Mouse (Mus musculus) retina, adult 2 months (tissue): ENCODE data around the gene Ap3s2.

Experiments used
- DNase-seq: peaks from one replicate; pipeline ENCODE4 v3.0.0-alpha.2; 2012; ENCODE audit warnings: low read depth, low spot score

Ap3s2 gene

GRCm38 (mm10) chr7:79920344-79920983 is at the start of gene Ap3s2:
Ap3s2 (minus strand) TSS chr7:79920649.
- DNase-seq: peak; percentile 83

GRCm38 (mm10) chr7:79968326-79968725 is 47.9 kb upstream of the Ap3s2 start:
- DNase-seq: no peak

GRCm38 (mm10) chr7:79961600-79961999 is 41.2 kb upstream of the Ap3s2 start:
- DNase-seq: no peak

GRCm38 (mm10) chr7:79956131-79956530 is 35.7 kb upstream of the Ap3s2 start:
- DNase-seq: no peak

GRCm38 (mm10) chr7:79954890-79955289 is 34.4 kb upstream of the Ap3s2 start:
- DNase-seq: no peak

GRCm38 (mm10) chr7:79951038-79951437 is 30.6 kb upstream of the Ap3s2 start:
- no peak for DNase-seq

- DNase-seq: no peak
These were observed 29.8 kb upstream of the Ap3s2 start for GRCm38 (mm10) chr7:79950236-79950635.

GRCm38 (mm10) chr7:79935511-79936205 is 15.2 kb upstream of the Ap3s2 start:
- DNase-seq: no peak

- DNase-seq: peak; percentile 44
These were observed 14.5 kb upstream of the Ap3s2 start, which contains the start of gene Arpin for GRCm38 (mm10) chr7:79934862-79935510. Arpin (minus strand) TSS chr7:79935359.

- DNase-seq: no peak
These were observed 14.0 kb upstream of the Ap3s2 start for GRCm38 (mm10) chr7:79934461-79934860.

GRCm38 (mm10) chr7:79928516-79929052 is 8.1 kb upstream of the Ap3s2 start:
- DNase-seq: no peak

- DNase-seq: no peak
These were observed 5.9 kb downstream of the Ap3s2 start for GRCm38 (mm10) chr7:79914556-79914955.

GRCm38 (mm10) chr7:79907356-79907755 is 13.1 kb downstream of the Ap3s2 start:
- DNase-seq: no peak

- DNase-seq: no peak
These were observed 13.5 kb downstream of the Ap3s2 start for GRCm38 (mm10) chr7:79906914-79907313.

- DNase-seq: no peak
These were observed 15.3 kb downstream of the Ap3s2 start for GRCm38 (mm10) chr7:79905193-79905592.

- no peak for DNase-seq
These were observed 17.2 kb downstream of the Ap3s2 start for GRCm38 (mm10) chr7:79903160-79903792.

GRCm38 (mm10) chr7:79900753-79901152 is 19.7 kb downstream of the Ap3s2 start:
- no peak for DNase-seq

- no peak for DNase-seq
These were observed 25.2 kb downstream of the Ap3s2 start for GRCm38 (mm10) chr7:79895225-79895624.

GRCm38 (mm10) chr7:79894790-79895189 is 25.7 kb downstream of the Ap3s2 start:
- no peak for DNase-seq

GRCm38 (mm10) chr7:79892576-79893428 is 27.6 kb downstream of the Ap3s2 start:
- DNase-seq: no peak
